In the genomic region with DNA sequence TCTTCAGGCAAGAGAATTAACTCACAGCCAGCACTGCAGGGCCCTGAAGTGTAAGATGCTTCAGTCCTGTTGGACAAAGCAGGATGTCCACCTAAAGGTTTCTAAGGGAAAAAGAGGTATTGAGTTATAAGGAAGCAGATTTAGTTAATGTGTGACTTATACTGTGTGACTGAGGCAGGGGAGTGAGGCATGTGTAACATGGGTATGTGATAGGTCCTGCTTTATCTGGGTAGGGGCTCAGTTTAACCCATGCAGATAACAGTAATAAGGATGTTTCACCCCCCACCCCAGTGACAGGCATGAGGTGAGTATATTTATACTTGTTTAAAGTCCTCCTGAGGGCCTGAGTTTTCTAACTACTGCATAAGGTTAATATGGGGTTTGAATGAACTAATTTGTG, we compare ENCODE assay signal across 21 mouse cellular contexts.
"Had no signal": no experiment of that assay in that cellular context is flagged by ENCODE, and none has a peak within 500 bp of the region (broad histone marks: within the 10 kb centered on the region; RNA-seq: fewer than 3 reads in every experiment).

No protein-coding gene starts in this region.

- H3K4me3 ChIP-seq: layer of hippocampus, adult 2 months; lung, embryonic 15.5 days; megakaryocyte, embryonic 14.5 days had no signal

- H3K27me3 ChIP-seq: lung, embryonic 15.5 days; megakaryocyte, embryonic 14.5 days had no signal

- DNase-seq: kidney, adult 18-20 months; kidney, adult 9 months; kidney, postnatal 25 days; layer of hippocampus, adult 9-11 months; lung, adult 18-20 months; lung, postnatal 10 days; lung, postnatal 36 days; right cerebral cortex, adult 18-20 months; right cerebral cortex, postnatal 14 days; right cerebral cortex, postnatal 4 days; thymus, adult 2 months; thymus, postnatal 14 days; thymus, postnatal 4 days had no signal

- H3K9me3 ChIP-seq: lung, embryonic 15.5 days; megakaryocyte, embryonic 14.5 days had no signal

- H3K4me1 ChIP-seq: lung, embryonic 15.5 days had no signal

- H3K4me2 ChIP-seq: liver, embryonic 11.5 days; lung, embryonic 15.5 days; midbrain, embryonic 11.5 days had no signal

- H3K9ac ChIP-seq: liver, embryonic 14.5 days; lung, embryonic 15.5 days had no signal

- H3K27ac ChIP-seq: kidney, postnatal 0 days; layer of hippocampus, adult 2 months; liver, embryonic 14.5 days; lung, embryonic 15.5 days; stomach, postnatal 0 days had no signal
